Mouse (Mus musculus): ENCODE data around the gene Wnt5b. TPM values are rescaled to one million over a fixed set of nuclear protein-coding genes. Genes with fewer than 3 reads are reported as not detected.

Gene Wnt5b
- not detected in 4 replicates for total RNA-seq (2023)

GRCm38 (mm10) chr6:119543803-119544517 is at the start of gene Wnt5b:
Gene Wnt5b (minus strand): TSS chr6:119544347.

GRCm38 (mm10) chr6:119479343-119479875 is 64.7 kb downstream of the Wnt5b start, which contains the start of gene Fbxl14:
Gene Fbxl14 (plus strand): TSS chr6:119479668.

GRCm38 (mm10) chr6:119417354-119417753 is 126.8 kb downstream of the Wnt5b start, which contains the start of gene Adipor2:
Gene Adipor2 (minus strand): TSS chr6:119417704.

Other genes starting within 250 kb of the Wnt5b start
- gene Lrtm2, start 213.6 kb downstream of the Wnt5b start, total RNA-seq (2023): 0.53 to 1.9 TPM (median 0.78 TPM) in 4 replicates
- 32.8 to 36.1 TPM (median 34.7 TPM) in 4 replicates for gene Adipor2, start 126.6 kb downstream of the Wnt5b start, total RNA-seq (2023)
- gene Fbxl14, start 64.7 kb downstream of the Wnt5b start, total RNA-seq (2023): 50.7 to 60.1 TPM (median 55.4 TPM) in 4 replicates

All from B cell, adult 62 days (primary cell).